Mouse (Mus musculus) thymus, postnatal 10 days (tissue): ENCODE measurements around the gene Lpp.

Experiments used
- DNase-seq, 2 experiments: peaks; one replicate each; pipeline ENCODE4 v3.0.0; 2021; ENCODE audit warnings: low spot score in 2 of 2

The Lpp gene

GRCm38 (mm10) chr16:24471029-24471428 is 77.7 kb downstream of the Lpp start:
- DNase-seq: no peak

DNA sequence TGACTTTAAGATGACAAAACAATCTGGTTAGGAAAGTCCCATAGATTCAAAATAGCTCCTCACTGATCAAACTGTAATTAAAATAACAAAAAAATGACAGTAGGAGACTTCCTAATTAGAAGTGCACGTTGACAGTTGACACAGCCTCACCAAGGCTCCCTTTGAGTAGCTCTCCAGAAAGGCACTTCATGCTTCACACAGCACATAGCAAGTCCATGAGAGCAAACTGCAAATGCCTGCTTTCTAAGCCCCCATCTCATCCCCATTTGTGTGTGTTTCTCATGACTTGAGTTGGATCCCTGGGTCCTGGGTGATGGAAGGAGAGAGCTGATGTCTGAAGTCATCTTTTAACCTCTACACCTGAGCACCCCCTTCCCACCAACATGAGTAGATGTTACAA is 78.5 kb downstream of the Lpp start:
- no peak for DNase-seq

DNA sequence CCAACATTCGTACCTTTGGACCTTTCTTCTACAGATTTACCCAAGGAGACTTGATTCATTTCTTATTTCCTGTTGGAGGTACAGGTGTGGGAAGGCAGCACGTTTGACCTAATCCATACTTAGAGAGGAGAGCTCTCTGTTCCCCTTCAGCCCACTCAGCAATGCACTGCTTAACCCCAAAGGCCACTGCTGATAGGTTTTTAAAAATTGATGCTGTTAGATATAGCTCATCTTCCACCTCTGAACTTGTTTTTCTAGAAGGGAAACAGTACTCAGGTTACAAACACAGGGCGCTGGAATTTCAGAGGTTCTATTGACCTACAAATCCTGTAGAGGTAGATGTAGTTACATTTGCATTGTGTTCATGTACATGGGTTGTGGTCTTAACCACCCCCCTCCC is 80.7 kb downstream of the Lpp start:
- DNase-seq: no peak

GRCm38 (mm10) chr16:24474781-24475180 is 81.5 kb downstream of the Lpp start:
- DNase-seq: peak; percentile 29 to 35

DNA sequence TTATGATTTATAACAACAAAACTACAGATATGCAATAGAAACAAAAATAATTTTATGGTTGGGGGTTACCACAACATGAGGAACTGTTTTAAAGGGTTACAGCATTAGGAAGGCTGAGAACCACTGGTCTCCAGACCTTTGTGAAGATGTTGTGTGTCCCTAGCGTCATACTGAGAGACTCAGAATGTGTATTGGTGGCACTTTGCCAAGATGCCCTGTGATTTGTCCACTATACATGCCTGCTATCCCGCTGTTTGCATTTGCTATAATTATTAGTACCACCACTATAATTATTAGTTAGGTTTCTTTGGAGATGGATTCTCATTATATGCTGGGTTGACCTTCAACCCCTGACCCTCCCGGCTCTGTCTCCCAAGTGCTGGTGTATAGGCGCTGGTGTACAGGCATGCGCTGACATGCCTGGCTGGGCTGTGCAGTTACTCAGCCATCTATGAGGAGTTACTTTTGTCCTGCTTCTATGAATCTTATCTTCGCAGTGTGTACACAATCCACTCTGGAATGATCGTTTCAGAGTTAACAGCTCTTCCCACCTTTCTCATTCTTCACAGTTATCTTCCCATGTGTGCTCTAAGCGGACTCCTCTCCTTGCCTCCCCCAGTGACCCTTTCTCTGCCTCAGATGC is 82.1 kb downstream of the Lpp start:
- DNase-seq: no peak

DNA sequence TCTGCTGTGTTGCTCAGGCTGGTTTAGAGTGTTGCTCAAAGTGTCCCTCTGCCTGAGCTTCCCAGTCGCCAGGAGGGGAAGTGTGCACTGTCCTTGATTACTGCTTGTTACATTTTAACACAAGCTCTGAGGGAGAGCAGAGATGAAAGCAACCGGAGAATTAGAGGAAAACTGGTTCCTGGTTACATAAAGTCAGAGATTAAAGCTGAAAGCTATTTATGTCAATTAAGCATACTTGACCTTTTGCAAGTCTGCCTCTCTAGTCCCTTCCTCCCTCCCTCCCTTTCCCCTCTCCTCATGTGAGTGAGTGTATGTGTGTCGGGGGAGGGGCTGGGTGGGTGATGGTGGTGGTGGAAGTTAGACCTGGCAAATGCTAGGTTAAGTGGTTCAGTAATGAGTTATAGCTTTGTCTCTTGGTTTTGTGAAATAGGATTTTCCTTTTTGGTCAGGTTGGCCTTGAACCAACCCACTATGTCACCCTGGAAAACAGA is 83.6 kb downstream of the Lpp start:
- DNase-seq: no peak

GRCm38 (mm10) chr16:24478006-24478405 is 84.7 kb downstream of the Lpp start:
- no peak for DNase-seq

DNA sequence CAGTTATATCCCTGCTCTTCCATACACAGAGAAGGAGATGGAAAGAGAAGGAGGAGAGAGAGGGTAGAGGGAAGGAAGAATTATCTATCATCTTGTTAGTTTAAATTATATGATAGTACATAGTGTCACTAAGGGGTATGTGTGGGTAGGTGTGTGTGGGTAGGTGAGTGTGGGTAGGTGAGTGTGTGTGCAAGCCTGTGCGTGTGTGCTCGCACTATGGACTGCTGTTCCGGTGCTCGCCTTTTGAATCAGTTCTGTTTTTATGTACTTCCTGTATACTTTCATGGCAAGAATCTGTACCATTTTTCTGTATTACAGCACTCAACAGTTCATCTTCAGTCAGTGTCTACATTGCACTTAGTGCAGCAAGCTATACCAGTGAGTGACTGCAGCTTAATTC is 85.5 kb downstream of the Lpp start:
- DNase-seq: no peak

DNA sequence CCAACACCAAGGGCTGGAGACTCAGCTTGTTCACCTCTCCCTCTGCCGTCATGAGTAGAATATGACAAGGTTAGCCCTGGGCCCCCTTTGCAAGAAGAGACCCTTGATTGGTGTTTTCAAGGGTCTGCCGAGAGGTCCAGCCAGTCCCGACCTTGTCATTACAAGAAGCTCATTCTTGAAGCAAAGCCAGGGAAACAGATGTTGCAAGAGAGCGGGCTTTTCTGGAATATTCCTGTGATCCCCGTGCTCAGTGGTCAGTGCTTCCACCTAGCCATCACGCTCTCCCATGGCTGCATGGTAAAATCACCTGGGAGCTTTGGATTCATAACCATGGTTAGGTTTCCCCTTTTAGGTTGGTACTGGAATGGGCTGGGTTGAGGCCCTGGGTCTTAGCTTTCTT is 89.3 kb downstream of the Lpp start:
- DNase-seq: no peak

GRCm38 (mm10) chr16:24483527-24484101 is 90.3 kb downstream of the Lpp start:
- DNase-seq: peak in 1 of 2 experiments; percentile 28

- DNase-seq: no peak
Observed at GRCm38 (mm10) chr16:24487782-24488241, 94.5 kb downstream of the Lpp start.

DNA sequence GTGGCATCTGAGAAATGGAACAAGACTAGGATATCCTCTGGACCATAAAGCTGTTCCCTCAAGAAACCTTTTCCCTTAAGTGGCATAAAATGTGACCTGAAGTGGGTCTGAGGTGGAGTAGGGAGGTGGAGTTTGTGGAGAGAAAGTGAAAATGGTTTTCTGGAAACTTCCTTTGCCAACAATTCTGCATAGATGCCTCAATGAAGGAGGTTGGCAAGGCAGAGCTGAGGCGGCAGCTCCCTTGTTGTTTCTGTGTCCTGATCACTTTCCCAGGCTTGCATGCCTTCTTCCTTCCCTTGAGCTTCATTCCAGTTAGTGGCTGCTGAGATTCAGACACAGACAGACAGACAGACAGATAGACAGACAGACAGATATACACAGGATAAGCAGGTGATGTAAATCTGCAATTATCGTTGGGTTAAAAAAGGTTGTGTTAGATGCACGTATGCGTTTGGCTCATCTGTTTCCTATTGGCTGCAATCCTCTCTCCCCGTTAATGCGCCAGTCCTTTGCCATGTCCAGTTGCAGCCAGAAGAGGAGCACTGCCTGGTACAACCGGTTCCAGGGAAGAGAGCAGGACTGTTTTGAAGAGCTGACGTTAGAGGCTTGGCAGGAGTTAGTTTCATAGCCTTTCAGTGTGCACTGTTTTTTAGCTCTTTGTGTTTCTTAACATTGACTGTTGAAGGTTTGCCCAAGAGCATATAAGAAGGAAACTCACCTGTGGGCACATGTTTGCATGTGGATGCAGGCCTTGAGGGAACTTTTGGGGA is 96.4 kb downstream of the Lpp start:
- DNase-seq: no peak

GRCm38 (mm10) chr16:24490751-24491485 is 97.6 kb downstream of the Lpp start:
- DNase-seq: no peak

DNA sequence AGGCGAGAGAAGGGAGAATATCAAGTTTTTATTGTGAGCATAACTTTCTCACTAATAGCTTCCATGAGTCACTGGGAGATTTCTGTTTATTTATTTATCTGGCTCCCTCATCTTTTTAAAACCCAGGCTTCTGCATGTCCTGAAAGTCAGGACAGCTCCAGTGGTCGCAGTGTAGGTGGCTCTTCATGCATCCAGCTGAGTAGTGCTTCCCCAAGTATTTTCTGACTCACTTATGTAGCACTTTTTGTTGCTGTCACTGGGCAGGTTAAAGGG is 98.1 kb downstream of the Lpp start:
- no peak for DNase-seq

DNA sequence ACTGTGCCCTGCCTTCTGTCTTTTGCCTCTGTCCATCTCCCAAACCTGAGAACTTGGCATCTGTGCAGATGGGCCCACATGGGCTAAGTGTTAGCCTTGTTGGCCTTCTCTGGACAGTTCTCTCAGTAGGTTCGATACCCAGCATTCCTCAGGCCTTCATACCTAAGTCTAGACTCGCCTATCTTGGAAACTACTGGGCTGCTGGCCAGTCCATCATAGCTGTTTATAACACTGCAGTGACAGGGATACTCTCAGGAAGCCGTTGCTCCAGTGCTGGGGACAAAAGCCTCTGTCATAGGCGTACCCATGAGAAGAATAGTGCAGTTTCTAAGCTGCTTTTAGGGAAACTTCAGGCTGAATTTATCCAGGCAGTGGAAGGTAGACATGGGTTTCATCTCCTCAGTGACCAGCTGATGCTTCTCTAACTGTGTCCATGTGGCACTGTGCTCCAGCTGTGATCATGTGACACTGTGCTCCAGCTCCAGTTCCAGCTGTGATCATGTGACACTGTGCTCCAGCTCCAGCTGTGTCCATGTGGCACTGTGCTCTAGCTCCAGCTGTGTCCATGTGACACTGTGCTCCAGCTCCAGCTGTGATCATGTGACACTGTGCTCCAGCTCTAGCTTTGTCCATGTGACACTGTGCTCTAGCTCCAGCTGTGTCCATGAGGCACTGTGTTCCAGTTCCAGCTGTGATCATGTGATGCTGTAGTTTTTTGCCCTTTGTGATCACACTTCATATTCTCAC is 99.1 kb downstream of the Lpp start:
- DNase-seq: no peak

DNA sequence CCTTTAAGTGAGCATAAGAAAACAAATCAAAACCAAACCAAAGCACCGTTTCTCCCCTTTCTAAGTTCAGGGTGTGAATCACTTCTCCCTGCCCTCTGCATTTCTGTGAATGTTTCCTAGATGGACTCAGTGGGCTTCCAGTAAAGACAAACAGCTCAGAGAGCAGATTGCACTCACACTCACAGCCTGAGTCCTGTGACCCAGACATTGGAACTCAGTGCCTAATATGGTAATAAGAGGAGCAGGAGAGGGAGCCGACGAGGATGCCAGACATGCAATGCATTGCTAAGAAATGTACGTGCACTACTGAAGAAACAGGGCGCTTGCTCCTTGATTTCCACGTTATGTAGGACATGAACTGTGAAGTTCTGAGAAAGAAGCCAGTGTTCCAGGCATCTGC is 101.2 kb downstream of the Lpp start:
- DNase-seq: no peak

DNA sequence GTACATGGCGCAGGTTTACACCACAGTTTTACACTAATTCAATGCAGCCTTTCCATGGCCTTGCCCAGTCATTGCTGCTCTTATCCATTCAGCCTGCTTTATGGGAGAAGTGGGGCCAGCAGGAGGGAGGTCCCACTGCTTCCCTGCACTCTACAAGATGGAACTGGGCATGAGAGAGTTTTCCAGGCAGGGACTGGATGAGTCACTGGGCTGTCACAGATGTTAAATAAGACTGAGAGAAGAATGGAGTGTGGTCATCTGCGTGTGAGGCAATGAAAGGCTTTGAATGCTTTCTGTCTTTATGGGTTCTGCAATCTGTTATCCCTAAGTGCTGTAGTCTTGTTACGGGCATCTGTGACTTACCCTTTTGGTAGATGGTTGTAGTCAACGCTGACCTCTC is 102.2 kb downstream of the Lpp start:
- no peak for DNase-seq

- DNase-seq: no peak
Observed at GRCm38 (mm10) chr16:24496635-24497034, 103.3 kb downstream of the Lpp start.

- no peak for DNase-seq
Observed at GRCm38 (mm10) chr16:24497413-24497812, 104.1 kb downstream of the Lpp start.

DNA sequence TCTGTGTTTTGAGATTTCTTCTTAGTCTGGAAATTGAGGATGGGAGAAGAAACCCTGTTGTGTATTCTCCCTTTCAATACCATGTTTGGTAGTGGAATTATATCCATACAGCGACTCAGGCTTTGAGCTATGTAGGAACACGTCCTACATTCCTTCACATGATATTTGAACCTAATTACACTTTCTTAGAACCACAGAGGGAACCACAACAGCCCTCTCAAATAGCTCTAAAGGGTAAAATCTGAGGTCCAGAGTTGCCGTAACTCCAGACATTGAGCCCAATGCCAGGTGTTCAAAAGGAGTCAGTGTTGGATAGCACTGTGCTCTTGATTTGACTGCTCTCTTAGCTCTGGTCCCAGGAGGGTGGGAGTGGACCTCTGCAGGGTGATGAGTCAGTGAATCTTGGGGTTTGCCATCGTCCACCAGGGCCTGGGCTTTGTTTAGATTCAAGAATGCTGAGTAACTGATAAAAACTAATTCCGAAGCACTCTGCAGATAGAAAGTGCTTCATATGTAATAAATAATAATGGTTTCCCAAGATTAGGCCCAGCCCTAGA is 104.9 kb downstream of the Lpp start:
- DNase-seq: no peak

DNA sequence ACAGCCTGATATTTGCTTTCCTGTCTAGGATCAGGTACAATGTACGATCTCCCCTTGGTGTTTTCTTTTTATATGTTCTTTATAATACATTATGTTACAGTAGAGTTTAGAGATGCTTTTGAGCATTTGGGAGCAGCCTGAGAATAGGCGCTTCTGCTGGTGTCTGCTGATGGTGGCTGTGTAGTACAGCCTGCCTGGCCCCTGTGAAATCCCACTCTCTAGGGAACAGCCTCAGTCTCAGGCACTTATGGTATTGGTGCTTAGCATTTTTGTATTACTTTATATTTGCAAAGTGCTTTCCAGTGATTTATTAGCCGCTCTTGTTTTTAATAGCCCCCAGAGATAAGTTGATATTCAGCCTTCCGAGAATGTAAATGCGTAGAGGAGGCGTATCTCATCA is 107.9 kb downstream of the Lpp start:
- no peak for DNase-seq
